ENCODE assay signal across 14 mouse cellular contexts in the genomic region with DNA sequence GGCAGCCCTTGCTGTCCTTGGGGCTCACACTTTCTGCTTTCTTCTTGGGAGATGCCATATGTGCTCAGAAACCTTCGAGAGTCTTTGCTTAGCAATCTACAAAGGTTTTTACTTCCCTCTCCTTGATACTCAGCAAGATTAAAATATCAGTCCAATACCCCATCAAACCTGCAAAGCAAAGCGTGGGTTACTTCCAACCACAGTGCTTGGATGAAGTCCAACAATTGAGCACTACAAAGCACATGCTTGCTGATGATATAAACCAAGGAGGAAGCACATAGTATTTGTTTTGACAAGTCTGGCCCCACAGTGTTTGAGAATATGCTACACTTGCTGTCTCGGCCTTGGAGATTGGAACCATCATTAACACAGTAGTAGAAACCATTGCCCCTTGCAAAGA.
"Had no signal": no experiment of that assay in that cellular context is flagged by ENCODE, and none has a peak within 500 bp of the region (broad histone marks: within the 10 kb centered on the region; RNA-seq: fewer than 3 reads in every experiment).

No protein-coding gene starts in this region.

- H3K9me3 ChIP-seq: kidney, embryonic 15.5 days; limb, embryonic 12.5 days; liver, embryonic 13.5 days; midbrain, embryonic 13.5 days; stomach, embryonic 15.5 days had no signal

- H3K36me3 ChIP-seq: kidney, embryonic 15.5 days; limb, embryonic 12.5 days; liver, embryonic 13.5 days; midbrain, embryonic 13.5 days; stomach, embryonic 15.5 days had no signal

- H3K27me3 ChIP-seq: kidney, embryonic 15.5 days; liver, embryonic 13.5 days; stomach, embryonic 15.5 days had no signal

- H3K4me1 ChIP-seq: liver, embryonic 13.5 days; stomach, embryonic 15.5 days had no signal

- ATAC-seq: liver, postnatal 0 days; midbrain, embryonic 13.5 days had no signal

- H3K4me3 ChIP-seq: kidney, embryonic 15.5 days; limb, embryonic 12.5 days; liver, embryonic 13.5 days; midbrain, embryonic 13.5 days; stomach, embryonic 15.5 days had no signal

- H3K27ac ChIP-seq: kidney, embryonic 15.5 days; limb, embryonic 12.5 days; liver, embryonic 13.5 days; midbrain, embryonic 13.5 days; stomach, embryonic 15.5 days had no signal

- H3K9ac ChIP-seq: kidney, embryonic 15.5 days; limb, embryonic 12.5 days; liver, embryonic 13.5 days; liver, postnatal 0 days; midbrain, embryonic 13.5 days; stomach, embryonic 15.5 days had no signal

- DNase-seq: kidney, adult 2 months; kidney, postnatal 25 days; layer of hippocampus, postnatal 36 days; liver; liver, embryonic 13.5 days; liver, postnatal 0 days; lung, postnatal 36 days; right cerebral cortex, postnatal 14 days; thymus, adult 2 months; thymus, postnatal 36 days had no signal

- H3K4me2 ChIP-seq: kidney, embryonic 15.5 days; limb, embryonic 12.5 days; liver, embryonic 13.5 days; midbrain, embryonic 13.5 days; stomach, embryonic 15.5 days had no signal
